Mouse (Mus musculus) cortical plate, adult 2 months (tissue): ENCODE data around the gene Mau2.

Experiments used
- CTCF ChIP-seq: fragments of 200-500 bp; IDR thresholded peaks from 2 replicates; pipeline ENCODE4 v1.5.1; 2011; ENCODE audit warnings: mild to moderate bottlenecking, control low read depth, low read length; ENCODE audit not compliant: insufficient read depth; ENCODE audit errors: extremely low read depth
- POLR2A ChIP-seq: fragments of 200-500 bp; IDR thresholded peaks from 2 replicates; pipeline ENCODE4 v1.6.1; 2011; ENCODE audit warnings: mild to moderate bottlenecking, low read length, control low read depth; ENCODE audit not compliant: insufficient read depth; ENCODE audit errors: extremely low read depth

GRCm38 (mm10) chr8:70089296-70089960, 46.9 kb upstream of the Mau2 start:
- TF ChIP-seq POLR2A (no peak), CTCF (no peak)
